Mouse (Mus musculus) liver (tissue): ENCODE data around the gene Sp8.

ENCODE experiments used
- DNase-seq: peaks from one replicate; pipeline ENCODE4 v3.0.0-alpha.2; 2020; ENCODE audit warnings: mixed read lengths

Gene Sp8

DNA sequence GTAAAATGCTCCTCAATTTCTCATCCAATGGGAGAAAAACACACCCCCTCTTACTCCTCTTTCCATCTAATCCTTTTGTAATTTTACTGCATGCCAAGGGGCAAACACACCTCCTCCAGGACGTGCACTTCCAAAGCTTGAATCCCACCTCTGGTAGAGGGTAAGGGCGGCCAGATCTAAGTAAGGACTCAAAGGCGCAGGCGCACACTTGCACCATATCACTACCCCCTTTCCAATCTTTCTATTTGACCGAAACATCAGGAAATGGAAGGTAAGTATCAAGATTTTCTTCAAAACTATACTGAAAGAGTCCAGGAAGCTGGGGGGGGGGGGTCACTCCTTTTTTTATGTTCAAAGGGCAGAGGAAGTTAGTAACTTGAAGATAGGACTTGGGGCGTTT lies at the start of gene Sp8:
TSS of gene Sp8 (plus strand) at position 109 of the 400 bp plus-strand sequence.
- no peak for DNase-seq

DNA sequence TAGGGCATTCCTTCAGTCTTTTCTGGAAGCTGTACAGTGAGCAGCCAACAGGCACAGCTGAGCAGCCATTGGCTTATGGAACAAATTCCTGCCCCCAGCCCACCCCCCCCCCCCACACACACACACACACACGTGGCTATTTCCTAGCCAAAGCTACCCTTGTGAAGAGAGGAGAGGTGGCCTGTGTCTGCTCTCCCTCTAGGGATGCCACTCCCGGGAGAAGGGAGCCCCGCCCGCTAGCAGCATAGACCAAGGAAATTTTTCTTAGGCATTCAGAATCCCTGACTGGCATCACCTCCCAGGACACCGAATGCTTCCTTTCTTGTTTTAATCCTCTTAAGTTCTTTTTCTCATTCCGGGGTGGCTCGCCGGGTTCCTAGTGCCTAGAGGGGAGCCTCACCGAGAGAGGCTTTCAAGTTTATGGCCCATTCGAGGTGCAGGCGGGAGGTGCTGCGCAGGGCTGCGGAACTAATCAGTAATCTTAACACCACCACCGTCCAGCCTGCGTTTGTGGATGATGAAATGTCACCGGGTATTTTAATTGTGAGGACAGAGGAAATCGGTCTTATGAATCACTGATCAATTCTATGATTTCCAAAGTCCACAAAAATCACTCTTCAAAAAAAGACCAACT lies 34.7 kb upstream of the Sp8 start:
- DNase-seq: no peak

DNA sequence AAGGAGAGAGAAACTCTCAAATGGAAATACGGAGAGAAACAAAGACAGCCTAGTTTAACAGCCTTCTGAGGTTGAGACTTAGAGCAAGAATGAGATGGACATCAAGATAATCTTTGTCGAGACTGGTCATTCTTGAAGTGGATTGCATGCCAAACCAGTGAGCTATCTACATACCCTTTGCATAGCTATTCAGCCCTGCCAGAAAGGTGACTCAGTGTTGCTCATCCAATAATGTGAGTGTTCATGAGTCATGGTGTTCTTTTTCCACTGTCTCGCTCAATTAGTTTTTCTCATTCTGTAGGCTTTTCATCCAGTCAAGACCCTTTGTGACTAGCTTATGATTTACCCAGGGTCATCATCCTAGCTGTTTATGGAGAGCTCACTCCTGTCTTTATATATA lies 31.6 kb upstream of the Sp8 start:
- no peak for DNase-seq

DNA sequence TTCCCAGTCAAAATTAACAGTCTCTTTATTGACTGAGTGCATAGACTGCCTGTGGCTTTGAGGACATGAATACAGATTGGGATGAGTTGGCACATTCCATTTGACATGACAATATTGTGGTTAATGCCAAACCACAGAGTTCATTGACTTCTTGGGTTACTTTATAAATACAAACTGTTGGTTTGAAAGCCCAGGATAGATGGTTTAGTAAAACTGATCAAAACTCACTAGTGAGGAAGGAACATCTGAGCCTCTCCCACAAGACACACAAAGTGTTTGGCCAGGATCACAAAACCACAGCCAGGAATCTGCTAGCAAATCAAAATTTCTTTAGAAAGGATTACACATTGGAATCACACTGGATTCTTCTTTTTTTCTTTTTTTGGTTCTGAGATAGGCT lies 30.0 kb upstream of the Sp8 start:
- DNase-seq: no peak

DNA sequence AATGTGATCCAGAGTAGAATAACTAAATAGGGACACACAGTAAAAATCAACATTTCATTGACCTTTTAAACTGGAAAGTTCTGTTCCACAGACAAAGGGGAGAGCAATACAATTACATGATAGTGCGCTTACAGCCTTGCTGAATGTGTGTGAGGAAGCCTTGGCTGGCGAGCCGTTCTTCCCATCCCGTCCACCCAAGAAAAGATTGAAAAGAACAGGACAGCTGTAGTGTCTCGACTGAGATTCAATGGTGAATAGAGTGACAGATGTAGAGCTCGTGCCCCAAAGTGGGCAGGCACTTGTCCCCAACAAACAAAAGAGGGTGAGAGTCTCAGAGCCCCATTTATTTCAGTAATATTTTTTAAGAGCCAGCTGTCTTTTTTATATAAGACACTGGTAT lies 16.2 kb upstream of the Sp8 start:
- no peak for DNase-seq

DNA sequence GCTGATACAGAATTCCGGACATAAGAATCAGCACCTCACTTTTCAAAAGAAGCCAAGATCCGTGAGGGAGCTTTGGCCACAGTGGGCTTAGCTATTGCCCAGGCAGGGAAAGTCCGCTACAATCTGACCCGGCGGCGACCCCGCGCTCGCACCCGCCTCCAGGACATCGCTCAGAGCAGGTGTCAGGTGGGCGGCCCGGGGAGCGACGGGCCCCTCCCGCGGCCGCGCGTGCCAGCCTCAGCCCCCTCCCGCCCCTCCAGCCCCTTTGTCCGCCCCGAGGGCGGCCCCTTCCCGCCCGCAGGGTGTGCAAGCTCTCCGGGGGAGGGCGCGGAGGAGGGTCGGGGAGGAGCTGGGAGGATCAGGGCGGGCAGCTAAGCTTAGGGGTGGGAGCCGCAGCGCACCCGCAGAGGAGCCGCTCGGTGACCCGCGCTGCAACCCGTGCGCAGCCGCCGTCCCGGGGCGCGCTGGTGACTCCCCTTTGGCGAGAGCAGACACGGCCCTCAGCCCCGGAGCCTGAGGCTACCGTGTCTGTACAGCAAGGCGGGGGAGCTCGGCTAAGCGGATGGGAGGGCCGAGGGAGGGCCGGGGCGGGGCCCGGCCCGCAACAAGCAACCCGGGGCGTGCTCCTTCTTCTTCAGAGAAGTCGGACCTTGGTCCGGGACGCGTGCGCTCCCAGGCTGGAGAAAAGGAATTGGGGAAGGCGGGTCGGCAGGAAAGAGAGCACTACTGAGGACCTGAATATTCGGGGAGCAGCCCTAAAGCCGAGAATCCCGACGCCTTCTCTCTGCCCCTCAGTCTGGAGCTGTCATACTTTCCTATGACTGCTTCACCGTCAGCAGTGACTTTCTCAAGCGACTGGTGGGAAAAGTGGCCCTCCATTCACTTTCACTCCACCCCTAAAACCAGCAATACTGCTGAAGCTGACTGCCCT lies 9.5 kb upstream of the Sp8 start:
- DNase-seq: peak; percentile 50

DNA sequence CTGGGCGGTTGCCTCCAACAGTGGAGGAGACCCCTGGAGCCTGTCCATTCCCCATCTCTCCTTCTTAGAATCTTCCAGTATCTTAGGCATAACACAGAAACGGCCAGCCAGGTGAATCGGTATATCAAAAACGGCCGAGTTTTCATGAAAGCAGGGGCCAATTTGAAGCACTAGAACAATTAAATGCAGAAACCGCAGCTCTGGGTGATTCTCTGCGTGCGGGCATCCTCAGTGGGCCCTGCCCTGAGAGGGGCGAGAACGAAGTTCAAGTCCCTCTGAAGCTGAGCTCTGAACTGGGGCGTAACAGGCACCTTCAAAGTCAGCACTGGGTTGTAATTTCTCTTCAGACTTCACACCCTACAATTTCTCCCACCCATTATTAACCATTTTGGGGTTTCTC lies 8.8 kb upstream of the Sp8 start:
- DNase-seq: no peak

DNA sequence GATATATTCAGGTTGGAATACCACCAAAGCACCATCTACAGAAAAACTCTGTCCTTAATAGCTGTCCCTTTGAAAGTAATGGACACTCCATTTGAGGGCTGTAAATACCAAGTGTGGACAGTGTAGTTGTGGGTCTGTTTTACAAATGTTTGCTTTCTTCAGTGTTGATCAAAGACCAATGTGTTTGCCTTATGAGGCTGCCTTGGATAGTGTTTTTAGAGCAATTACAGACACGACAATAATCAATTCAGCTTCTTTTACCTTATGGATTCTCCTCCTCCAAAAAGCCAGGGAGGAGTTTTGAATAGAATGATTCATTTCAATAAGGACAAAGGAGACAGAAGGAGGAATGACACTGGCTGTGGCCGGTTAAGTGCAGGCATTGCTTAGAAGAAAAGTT lies 7.9 kb upstream of the Sp8 start:
- no peak for DNase-seq

DNA sequence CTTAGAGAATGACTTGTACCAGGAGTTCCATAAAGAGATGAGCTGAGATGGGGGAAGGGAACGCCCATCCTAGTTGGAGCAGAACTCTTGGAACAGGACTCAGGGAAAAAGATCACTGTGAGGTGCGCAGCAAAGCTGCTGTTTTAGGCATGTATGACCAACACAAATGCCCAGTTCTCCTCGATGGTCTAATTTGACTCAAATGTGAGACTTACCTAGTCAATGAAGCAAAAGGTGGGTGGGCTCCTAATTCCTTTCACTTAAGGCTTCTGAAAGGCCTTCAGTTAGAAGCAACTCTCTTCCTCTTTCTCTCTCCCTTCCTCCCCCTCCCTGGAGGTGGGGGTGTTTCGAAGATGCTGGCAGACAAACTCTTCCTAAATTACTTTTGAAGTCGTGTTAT lies 6.7 kb upstream of the Sp8 start:
- no peak for DNase-seq

DNA sequence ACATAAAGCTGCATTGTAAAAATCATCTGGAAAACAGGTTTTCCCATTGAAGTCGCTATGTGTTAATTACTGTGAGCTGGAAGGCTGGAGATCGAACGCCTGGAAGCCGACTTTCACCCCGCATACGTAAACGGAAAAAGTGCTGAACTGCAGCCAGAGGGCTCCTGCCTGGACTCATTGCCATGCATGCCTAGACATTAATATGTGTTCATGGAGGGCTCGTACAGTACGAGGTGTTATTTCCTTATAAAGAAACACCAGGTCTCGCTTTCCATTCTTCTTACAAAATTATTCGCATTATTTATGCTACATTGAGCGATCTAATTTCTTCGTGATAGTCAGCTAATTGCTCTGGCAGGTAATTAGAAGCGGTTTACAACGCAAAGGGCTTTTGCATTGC lies 5.8 kb upstream of the Sp8 start:
- no peak for DNase-seq

DNA sequence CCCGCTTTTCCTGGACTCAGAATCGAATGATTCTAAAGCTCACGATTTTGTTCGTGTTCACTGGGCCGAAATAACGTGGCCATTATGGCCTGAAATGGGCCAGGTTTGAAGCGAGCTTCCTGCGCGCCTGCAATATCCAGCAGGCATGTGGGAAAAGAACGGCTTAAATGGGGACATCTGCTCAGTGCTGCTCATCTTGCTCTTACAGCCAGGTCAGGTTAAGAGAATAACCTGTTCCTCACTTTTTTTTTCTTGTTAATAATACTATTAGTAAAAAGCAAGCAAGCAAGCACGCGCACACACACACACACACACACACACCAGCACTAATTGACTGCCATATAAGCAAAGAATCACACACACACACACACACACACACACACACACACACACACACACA lies 5.3 kb upstream of the Sp8 start:
- DNase-seq: no peak

DNA sequence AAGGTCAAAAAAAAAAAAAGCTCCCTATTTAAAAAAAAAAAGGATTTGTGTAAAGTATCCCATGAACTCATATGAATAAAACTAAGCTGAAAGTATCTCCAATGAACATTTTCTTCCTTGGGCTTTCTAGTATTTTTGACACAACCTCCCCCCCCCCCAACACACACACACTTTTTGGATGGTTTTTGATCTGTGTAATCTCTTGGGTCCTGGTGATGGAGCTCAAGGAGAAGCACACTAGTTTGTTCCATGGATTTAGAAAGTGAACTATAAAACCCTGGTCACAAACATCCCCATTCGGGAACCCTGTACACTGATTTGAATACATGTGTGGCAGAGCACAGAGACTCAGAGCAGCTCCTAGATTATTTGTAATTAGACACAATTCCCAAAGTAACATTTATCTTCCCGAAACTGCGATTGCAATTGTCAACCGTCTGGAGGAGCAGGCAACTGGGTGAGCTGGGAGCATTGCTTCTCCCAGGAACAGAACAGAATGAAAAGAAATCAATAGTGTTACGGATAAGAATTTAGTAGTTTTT lies 4.7 kb upstream of the Sp8 start:
- DNase-seq: no peak

DNA sequence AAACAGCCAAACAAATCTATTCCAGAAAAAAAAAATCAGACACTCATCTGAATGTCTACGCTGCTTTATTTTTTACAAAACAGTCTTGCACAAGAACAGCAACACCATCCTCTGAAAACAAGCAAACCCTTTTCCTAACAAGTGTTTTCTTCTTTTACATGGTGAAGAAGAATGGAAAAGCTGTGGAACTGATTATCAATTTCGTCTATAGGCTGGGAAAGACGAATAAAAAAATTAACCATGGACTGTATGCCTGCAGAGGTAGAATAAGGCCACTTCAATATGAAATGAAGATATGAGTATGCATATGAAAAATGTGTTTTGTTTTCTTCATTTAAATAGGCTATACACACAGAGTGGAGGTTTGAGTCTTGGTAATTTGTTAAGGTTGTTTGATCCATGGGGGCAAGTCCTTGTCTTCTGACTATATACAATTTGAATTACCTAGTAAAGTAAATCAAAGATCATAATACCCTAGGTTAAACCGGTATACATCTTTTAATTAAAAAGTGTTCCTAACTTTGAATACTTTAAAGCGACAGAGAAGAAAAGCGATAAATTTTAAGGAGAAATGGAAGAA lies 4.1 kb upstream of the Sp8 start:
- no peak for DNase-seq

DNA sequence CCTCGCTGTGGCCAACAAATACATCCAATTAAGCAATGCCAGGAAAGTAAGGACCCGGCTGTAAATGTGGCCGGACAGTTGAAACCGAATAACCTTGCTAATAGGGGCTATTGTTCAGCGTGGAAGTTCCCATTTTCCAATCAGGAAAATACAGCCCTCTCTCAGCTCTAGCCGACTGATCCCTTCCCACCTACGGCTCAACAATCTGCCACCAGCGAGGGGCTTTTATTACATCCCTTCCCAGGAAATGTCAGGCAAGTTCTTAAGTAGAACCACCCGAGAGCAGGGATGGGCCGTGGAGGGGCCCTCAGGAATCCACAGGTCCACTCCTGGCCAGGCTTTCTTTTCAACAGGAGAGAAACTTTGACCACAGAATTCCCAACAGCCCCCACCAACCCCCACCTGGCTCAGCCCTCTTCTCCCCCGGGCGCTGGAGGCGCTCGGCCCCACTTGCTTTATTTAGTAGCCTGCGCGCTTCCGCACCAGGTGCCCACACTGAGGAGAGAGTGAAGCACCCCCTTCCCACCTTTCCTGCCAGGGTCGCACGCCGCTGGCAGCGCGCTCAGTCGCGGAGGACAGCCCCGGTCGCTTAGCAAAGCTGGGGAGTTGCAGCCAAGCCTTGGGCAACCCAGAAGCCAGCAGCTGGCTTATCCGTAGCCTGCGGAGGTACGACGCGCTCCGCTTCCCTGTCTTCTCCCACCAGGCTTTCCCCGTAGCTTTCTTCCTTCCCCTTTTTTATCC lies 3.3 kb upstream of the Sp8 start:
- no peak for DNase-seq

DNA sequence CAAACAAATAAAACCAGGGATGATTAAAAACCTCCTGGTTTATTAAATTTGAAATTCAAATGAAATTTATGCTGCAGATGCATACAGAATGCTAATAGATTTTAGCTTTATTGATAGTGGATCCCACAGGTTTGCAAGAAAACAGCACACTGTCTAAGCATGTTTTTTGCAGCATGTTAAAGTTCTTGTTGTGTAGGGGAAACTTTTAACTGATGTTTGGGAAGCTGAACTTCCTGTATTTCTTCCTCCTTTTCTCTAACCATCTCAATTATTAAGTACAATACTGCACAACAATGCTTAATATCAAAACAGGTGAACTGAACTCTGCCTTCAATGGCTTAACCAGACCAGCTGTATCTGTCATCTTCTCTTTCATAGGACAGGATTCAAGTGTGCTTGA lies 2.0 kb upstream of the Sp8 start:
- no peak for DNase-seq

DNA sequence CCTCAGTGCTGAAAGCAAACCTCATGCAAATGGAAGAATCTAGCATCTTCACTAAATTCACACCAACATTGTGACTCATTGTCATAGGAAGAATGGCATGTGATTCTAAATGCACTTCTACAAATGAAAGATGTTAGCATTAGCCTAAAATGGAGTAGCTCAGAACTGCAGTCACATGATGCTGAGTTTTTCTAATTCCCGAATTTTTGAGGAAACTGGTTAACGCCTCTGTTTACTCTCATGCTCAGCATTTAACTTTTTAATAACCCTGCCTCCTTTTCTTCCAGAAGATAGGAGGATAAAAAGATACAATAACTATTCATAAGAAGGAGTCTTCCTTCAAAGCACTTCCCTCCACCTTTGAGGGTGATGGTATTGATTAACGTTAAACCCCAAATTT lies 1.3 kb upstream of the Sp8 start:
- no peak for DNase-seq

DNA sequence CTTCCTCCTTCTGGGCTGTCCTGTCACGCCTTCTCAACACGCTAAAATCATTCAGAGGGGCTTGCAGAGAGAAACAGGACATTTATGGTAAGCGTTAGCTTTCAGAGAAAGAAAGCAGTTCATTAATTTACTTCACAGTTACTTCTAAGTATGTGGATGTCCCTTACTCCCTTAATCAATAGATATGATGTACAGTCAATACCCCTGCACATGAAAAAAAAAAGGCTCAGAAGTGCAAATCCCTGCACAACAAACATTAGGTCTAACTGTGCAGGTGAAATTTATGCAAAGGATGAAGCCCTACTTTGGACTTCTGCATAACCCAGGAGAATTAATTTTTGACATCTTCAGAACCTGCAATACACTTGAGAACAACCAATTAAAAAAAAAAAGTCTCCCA lies 778 bp upstream of the Sp8 start:
- DNase-seq: no peak

DNA sequence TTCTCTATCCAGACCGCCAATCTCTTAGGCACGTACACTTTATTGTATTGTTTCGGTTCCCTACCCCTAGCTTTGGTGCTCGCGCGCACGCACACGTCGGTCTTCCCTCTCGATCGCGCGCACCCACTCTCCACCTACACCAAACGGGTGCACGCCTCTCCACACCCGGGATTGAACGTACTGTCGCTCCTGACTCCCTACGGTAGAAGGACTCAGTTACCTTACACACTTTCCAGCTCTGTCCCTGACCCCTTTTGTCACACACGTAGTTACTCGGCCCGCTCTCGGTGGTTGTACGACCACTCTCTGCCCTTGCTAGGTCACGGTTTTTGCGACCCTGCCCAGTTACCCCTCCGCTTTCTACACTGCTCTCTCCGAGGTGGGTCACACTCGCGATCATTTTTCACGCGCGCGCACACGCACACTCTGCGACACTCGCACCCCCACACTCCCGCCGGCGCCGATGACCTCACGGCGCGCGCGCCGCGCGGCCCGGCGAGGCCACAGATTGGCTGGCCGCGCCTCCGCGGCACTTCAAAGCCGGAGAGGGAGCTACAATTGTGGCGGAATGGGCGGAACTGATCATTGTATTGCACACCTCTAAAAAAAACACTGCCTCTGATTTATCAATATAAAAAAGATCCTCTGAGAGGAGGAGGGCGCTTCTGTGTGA lies 656 bp downstream of the Sp8 start:
- no peak for DNase-seq

DNA sequence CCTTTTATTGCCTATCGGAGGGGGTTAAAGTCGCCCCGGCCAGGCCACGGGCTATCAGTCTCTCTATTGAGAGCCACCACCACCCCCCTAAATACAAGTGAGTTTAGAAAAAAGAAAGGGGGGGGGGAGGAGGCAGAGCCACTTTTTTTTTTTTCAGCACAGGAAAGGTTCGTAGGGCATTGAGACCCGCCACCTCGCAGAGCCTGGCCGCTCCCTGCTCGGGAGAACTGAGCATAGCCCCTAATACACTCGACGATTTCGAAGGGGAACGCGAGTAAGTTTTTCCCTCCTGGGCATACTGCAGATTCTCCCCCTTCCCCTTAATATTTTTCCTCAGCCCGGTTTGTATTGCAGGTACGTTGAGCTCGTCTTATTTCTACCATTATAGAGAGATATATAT lies 1.3 kb downstream of the Sp8 start:
- no peak for DNase-seq

DNA sequence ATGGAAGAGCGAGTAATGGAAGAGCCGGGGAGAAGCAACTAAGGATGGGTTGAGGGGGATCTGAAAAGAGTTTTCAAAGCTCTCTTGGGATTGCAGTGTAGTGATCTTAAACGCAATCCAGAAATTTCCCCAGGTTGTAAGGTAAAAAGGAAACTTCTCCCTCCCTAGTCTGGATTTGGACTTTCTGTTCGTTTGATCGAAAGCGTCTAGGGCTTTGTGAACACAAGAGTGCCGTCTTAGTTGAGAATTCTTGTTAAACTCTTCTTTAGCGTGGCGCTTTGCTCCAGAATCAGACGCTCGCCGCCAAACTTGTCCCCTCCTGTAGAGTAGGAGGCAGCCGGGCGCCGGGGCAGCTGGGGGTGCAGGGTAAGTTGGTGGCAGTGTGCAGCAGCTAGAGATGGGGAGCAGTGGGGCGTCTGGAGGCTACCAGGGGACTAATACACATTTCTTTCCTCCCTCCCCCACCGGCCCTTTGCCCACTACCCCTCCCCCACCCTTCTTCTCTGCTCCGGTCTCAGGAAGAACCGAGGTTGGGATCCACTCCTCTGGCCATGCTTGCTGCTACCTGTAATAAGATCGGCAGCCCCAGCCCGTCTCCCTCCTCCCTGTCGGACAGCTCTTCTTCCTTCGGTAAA lies 1.8 kb downstream of the Sp8 start:
- DNase-seq: no peak

DNA sequence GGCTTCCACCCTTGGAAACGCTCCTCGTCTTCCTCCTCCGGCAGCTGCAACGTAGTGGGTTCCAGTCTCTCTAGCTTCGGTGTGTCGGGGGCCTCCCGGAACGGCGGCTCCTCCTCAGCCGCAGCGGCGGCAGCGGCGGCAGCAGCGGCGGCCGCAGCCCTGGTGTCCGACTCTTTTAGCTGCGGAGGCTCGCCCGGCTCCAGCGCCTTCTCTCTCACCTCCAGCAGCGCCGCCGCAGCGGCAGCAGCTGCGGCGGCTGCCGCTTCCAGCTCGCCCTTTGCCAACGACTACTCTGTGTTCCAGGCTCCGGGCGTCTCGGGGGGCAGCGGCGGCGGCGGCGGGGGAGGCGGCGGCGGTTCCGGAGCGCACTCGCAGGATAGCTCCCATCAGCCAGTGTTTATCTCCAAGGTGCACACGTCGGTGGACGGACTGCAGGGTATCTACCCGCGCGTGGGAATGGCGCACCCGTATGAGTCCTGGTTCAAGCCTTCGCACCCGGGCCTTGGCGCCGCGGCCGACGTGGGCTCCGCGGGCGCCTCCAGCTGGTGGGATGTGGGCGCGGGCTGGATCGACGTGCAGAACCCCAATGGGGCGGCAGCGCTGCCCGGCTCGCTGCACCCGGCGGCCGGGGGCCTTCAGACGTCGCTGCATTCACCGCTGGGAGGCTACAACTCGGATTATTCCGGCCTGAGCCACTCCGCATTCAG lies 2.5 kb downstream of the Sp8 start:
- DNase-seq: no peak
